Mouse (Mus musculus) CH12.LX (cell line): ENCODE results near the gene Pola2.

Source experiments
- CTCF ChIP-seq, 2 experiments: IDR thresholded peaks in 1 of 2; conservative IDR thresholded peaks in 1 of 2; 2 replicates each; pipeline ENCODE4 v1.5.1; 2011 to 2012; ENCODE audit warnings: low read depth in 2 of 2, low read length in 2 of 2, improper control_type of control experiment in 1 of 2, inconsistent platforms in 1 of 2, mild to moderate bottlenecking in 1 of 2, moderate library complexity in 1 of 2
- EP300 ChIP-seq: IDR thresholded peaks from 2 replicates; pipeline ENCODE4 v1.6.1; 2011; ENCODE audit warnings: low read length, improper control_type of control experiment
- POLR2AphosphoS2 ChIP-seq: IDR thresholded peaks from 2 replicates; pipeline ENCODE4 v1.6.1; 2011; ENCODE audit warnings: low read depth, low read length, improper control_type of control experiment

GRCm38 (mm10) chr19:5937095-5937835, 26.7 kb downstream of the Pola2 start:
- TF ChIP-seq CTCF (conservative IDR thresholded peaks at IDR 0.05 in 1 of 2, IDR thresholded peaks at IDR 0.05 in 1 of 2; ENCODE audit: low read depth in 2 of 2, low read length in 2 of 2): no peak
- TF ChIP-seq POLR2AphosphoS2: no peak
- no peak for TF ChIP-seq EP300
